26 mouse cellular contexts compared by ENCODE assay signal in genomic region chr8:61696846-61697455, GRCm38 (mm10).
DNase-seq lines count a peak whose midpoint lies in the region; ATAC-seq and TF ChIP-seq lines count a peak whose summit lies in the region.
"Had no signal": no experiment of that assay in that cellular context is flagged by ENCODE, and none has a peak within 500 bp of the region (broad histone marks: within the 10 kb centered on the region; RNA-seq: fewer than 3 reads in every experiment).

No protein-coding gene starts in this region.

- DNase-seq in heart, adult 11 months, result peak; percentile 52
- DNase-seq in heart, adult 8-10 months (ENCODE audit: low spot score), result no peak
- DNase-seq in lung, postnatal 0 days (ENCODE audit: low spot score), result peak; percentile 72
- DNase-seq in lung, adult 18-20 months, result no peak
- DNase-seq: adrenal gland, adult 8-10 months; adrenal gland, postnatal 14 days; adrenal gland, postnatal 36 days; B cell, adult 2 months; cerebellum, adult 11-12 months; cerebellum, adult 2 months; cerebellum, adult 9-10 months; cerebellum, postnatal 10 days; cerebellum, postnatal 25 days had no signal

- no peak overlapping the region for H3K4me3 ChIP-seq in heart, embryonic 12.5 days
- H3K4me3 ChIP-seq in heart, embryonic 16.5 days (ENCODE audit: low read length), result no peak overlapping the region
- H3K4me3 ChIP-seq in kidney, embryonic 15.5 days (replicated peaks), result no peak overlapping the region
- no peak overlapping the region for H3K4me3 ChIP-seq in kidney, embryonic 14.5 days (ENCODE audit: low read length)
- no peak overlapping the region for H3K4me3 ChIP-seq in lung, postnatal 0 days (ENCODE audit: low read depth, low read length)
- H3K4me3 ChIP-seq: embryonic facial prominence, embryonic 13.5 days; embryonic facial prominence, embryonic 15.5 days; forebrain, embryonic 13.5 days; forebrain, embryonic 15.5 days had no signal

- no peak overlapping the region for H3K4me2 ChIP-seq in heart, embryonic 12.5 days
- H3K4me2 ChIP-seq in heart, embryonic 16.5 days (ENCODE audit: low read depth, low read length), result no peak overlapping the region
- H3K4me2 ChIP-seq in kidney, embryonic 15.5 days, result no peak overlapping the region
- H3K4me2 ChIP-seq in kidney, embryonic 14.5 days (replicated peaks; ENCODE audit: low read depth, low read length), result no peak overlapping the region
- no peak overlapping the region for H3K4me2 ChIP-seq in lung, postnatal 0 days (replicated peaks; ENCODE audit: low read depth, low read length)
- H3K4me2 ChIP-seq: embryonic facial prominence, embryonic 13.5 days; embryonic facial prominence, embryonic 15.5 days; forebrain, embryonic 13.5 days; forebrain, embryonic 15.5 days had no signal

- peaks cover 37% of the 10 kb centered on the region for H3K36me3 ChIP-seq in heart, embryonic 12.5 days
- H3K36me3 ChIP-seq in heart, embryonic 16.5 days (ENCODE audit: control insufficient read depth, insufficient read depth), result peaks cover 21% of the 10 kb centered on the region
- H3K36me3 ChIP-seq in kidney, embryonic 15.5 days, result no peaks in the 10 kb centered on the region
- H3K36me3 ChIP-seq in kidney, embryonic 14.5 days (ENCODE audit: control insufficient read depth, insufficient read depth, low read length), result no peaks in the 10 kb centered on the region
- no peaks in the 10 kb centered on the region for H3K36me3 ChIP-seq in lung, postnatal 0 days (ENCODE audit: insufficient read depth, low read length)
- H3K36me3 ChIP-seq: forebrain, embryonic 15.5 days; G1E had no signal

- H3K4me1 ChIP-seq in heart, embryonic 12.5 days (replicated peaks), result peaks cover 27% of the 10 kb centered on the region
- H3K4me1 ChIP-seq in heart, embryonic 16.5 days (ENCODE audit: control insufficient read depth, insufficient read depth, low read length), result peaks cover 14% of the 10 kb centered on the region
- peaks cover 34% of the 10 kb centered on the region for H3K4me1 ChIP-seq in kidney, embryonic 15.5 days
- peaks cover 20% of the 10 kb centered on the region for H3K4me1 ChIP-seq in kidney, embryonic 14.5 days (ENCODE audit: control insufficient read depth, insufficient read depth, low read length)
- H3K4me1 ChIP-seq in lung, postnatal 0 days (ENCODE audit: insufficient read depth, low read depth, low read length), result no peaks in the 10 kb centered on the region

- WGBS in heart, embryonic 12.5 days, result 82% methylated on average over 2 of the region's 2 CpGs
- 81% methylated on average over 2 of the region's 2 CpGs for WGBS in heart, embryonic 16.5 days
- 76% methylated on average over 2 of the region's 2 CpGs for WGBS in kidney, embryonic 15.5 days
- WGBS in kidney, embryonic 14.5 days, result 79% methylated on average over 2 of the region's 2 CpGs
- 72% methylated on average over 2 of the region's 2 CpGs for WGBS in lung, postnatal 0 days

- no peak overlapping the region for H3K9ac ChIP-seq in heart, embryonic 12.5 days
- H3K9ac ChIP-seq in heart, embryonic 16.5 days (ENCODE audit: low read length), result no peak overlapping the region
- H3K9ac ChIP-seq in kidney, embryonic 15.5 days, result no peak overlapping the region
- H3K9ac ChIP-seq in kidney, embryonic 14.5 days (ENCODE audit: low read depth, low read length), result no peak overlapping the region
- no peak overlapping the region for H3K9ac ChIP-seq in lung, postnatal 0 days (replicated peaks; ENCODE audit: low read depth)
- H3K9ac ChIP-seq: embryonic facial prominence, embryonic 13.5 days; embryonic facial prominence, embryonic 15.5 days; forebrain, embryonic 13.5 days; forebrain, embryonic 15.5 days had no signal

- TF ChIP-seq CTCF in lung, postnatal 0 days (IDR thresholded peaks at IDR 0.05), result no peak

- H3K27me3 ChIP-seq in heart, embryonic 12.5 days (replicated peaks), result no peaks in the 10 kb centered on the region
- H3K27me3 ChIP-seq in heart, embryonic 16.5 days (ENCODE audit: control insufficient read depth, insufficient read depth, low read length), result no peaks in the 10 kb centered on the region
- no peaks in the 10 kb centered on the region for H3K27me3 ChIP-seq in kidney, embryonic 15.5 days
- H3K27me3 ChIP-seq in kidney, embryonic 14.5 days (ENCODE audit: control insufficient read depth, insufficient read depth, low read length), result no peaks in the 10 kb centered on the region
- no peaks in the 10 kb centered on the region for H3K27me3 ChIP-seq in lung, postnatal 0 days (replicated peaks; ENCODE audit: insufficient read depth, low read length)
- H3K27me3 ChIP-seq: CH12.LX; embryonic facial prominence, embryonic 13.5 days; embryonic facial prominence, embryonic 15.5 days; forebrain, embryonic 13.5 days; forebrain, embryonic 15.5 days; Patski had no signal

- peak; percentile 67 for TF ChIP-seq EP300 in lung, postnatal 0 days (IDR thresholded peaks at IDR 0.05)

- 0 out of 2 replicates have a peak, but pooled peaks cover 3% of the 10 kb centered on the region for H3K9me3 ChIP-seq in heart, embryonic 12.5 days (replicated peaks)
- no peaks in the 10 kb centered on the region for H3K9me3 ChIP-seq in heart, embryonic 16.5 days (replicated peaks; ENCODE audit: control insufficient read depth, low read length)
- no peaks in the 10 kb centered on the region for H3K9me3 ChIP-seq in kidney, embryonic 15.5 days (replicated peaks)
- no peaks in the 10 kb centered on the region for H3K9me3 ChIP-seq in kidney, embryonic 14.5 days (ENCODE audit: control insufficient read depth, low read length)
- no peaks in the 10 kb centered on the region for H3K9me3 ChIP-seq in lung, postnatal 0 days (ENCODE audit: low read length)
- H3K9me3 ChIP-seq: embryonic facial prominence, embryonic 13.5 days; embryonic facial prominence, embryonic 15.5 days; forebrain, embryonic 15.5 days; G1E had no signal

- no peak for ATAC-seq in heart, embryonic 12.5 days (ENCODE audit: insufficient number of reproducible peaks, low FRiP score)
- ATAC-seq in heart, embryonic 16.5 days (replicated peaks; ENCODE audit: extremely low read depth, insufficient read depth, low FRiP score), result no peak
- no peak for ATAC-seq in kidney, embryonic 15.5 days (replicated peaks; ENCODE audit: low FRiP score)
- no peak for ATAC-seq in kidney, embryonic 14.5 days (ENCODE audit: low FRiP score, low TSS enrichment)
- peak; percentile 52 for ATAC-seq in lung, postnatal 0 days
- ATAC-seq: activated CD4-positive, CD25-positive, alpha-beta regulatory T cell, adult 4 months; CD4-positive, CD25-positive, alpha-beta regulatory T cell, adult 4 months; forebrain, embryonic 13.5 days; forebrain, embryonic 15.5 days; Patski had no signal

- H3K27ac ChIP-seq in heart, embryonic 12.5 days (ENCODE audit: poor library complexity, severe bottlenecking), result no peak overlapping the region
- H3K27ac ChIP-seq in heart, embryonic 16.5 days (ENCODE audit: low read length), result 0 out of 2 replicates have a peak overlapping the region, but pooled peaks have one; percentile 4
- H3K27ac ChIP-seq in kidney, embryonic 15.5 days, result peak overlapping the region; percentile 73; the same call in 1 of the 2 replicates
- no peak overlapping the region for H3K27ac ChIP-seq in kidney, embryonic 14.5 days (ENCODE audit: low read depth, low read length)
- H3K27ac ChIP-seq in lung, postnatal 0 days (ENCODE audit: low read length), result 0 out of 2 replicates have a peak overlapping the region, but pooled peaks have one; percentile 51
- H3K27ac ChIP-seq: forebrain, embryonic 13.5 days; forebrain, embryonic 15.5 days had no signal

Comparison
In these comparisons a context has a peak if more than half of its experiments do, and no peak if none do; other contexts are left out.
1. DNase-seq: peak in heart, adult 11 months (single experiment) and lung, postnatal 0 days (single experiment); none in heart, adult 8-10 months (single experiment) and lung, adult 18-20 months (0 of 2).
2. H3K27ac ChIP-seq: peak in heart, embryonic 16.5 days (single experiment), kidney, embryonic 15.5 days (single experiment) and lung, postnatal 0 days (single experiment); none in heart, embryonic 12.5 days (single experiment) and kidney, embryonic 14.5 days (single experiment).